Mouse (Mus musculus): ENCODE measurements around the gene Gucy2g. TPM values are rescaled to one million over a fixed set of nuclear protein-coding genes. Genes with fewer than 3 reads are reported as not detected.

Gucy2g gene
- 0.09 TPM for polyA plus RNA-seq (2014; fragmentation: Illumina TruSeq; extraction: RNeasy Lipid Tissue Mini Kit (QIAGEN cat#74804); ENCODE audit: insufficient read depth, low read depth, low replicate concordance)

GRCm38 (mm10) chr19:55241186-55241645 lies at the start of gene Gucy2g:
Gucy2g (minus strand) TSS chr19:55241236.

GRCm38 (mm10) chr19:55251383-55252124 lies 10.5 kb upstream of the Gucy2g start, which contains the start of gene Acsl5:
Acsl5 (plus strand) TSS chr19:55251938.

GRCm38 (mm10) chr19:55180433-55180832 lies 60.6 kb downstream of the Gucy2g start, which contains the start of gene Tectb:
Tectb (plus strand) TSS chr19:55180733.

Other genes starting within 250 kb of the Gucy2g start
- 22.0 TPM for gene Gpam, start 114.0 kb downstream of the Gucy2g start, polyA plus RNA-seq (2014; fragmentation: Illumina TruSeq; extraction: RNeasy Lipid Tissue Mini Kit (QIAGEN cat#74804); ENCODE audit: insufficient read depth, low read depth, low replicate concordance)
- gene Tectb, start 60.5 kb downstream of the Gucy2g start, polyA plus RNA-seq (2014; fragmentation: Illumina TruSeq; extraction: RNeasy Lipid Tissue Mini Kit (QIAGEN cat#74804); ENCODE audit: insufficient read depth, low read depth, low replicate concordance), result 0.10 TPM
- gene Acsl5, start 10.7 kb upstream of the Gucy2g start, polyA plus RNA-seq (2014; fragmentation: Illumina TruSeq; extraction: RNeasy Lipid Tissue Mini Kit (QIAGEN cat#74804); ENCODE audit: insufficient read depth, low read depth, low replicate concordance), result 79.6 TPM
- 18.9 TPM for gene Zdhhc6, start 74.8 kb upstream of the Gucy2g start, polyA plus RNA-seq (2014; fragmentation: Illumina TruSeq; extraction: RNeasy Lipid Tissue Mini Kit (QIAGEN cat#74804); ENCODE audit: insufficient read depth, low read depth, low replicate concordance)
- 9.5 TPM for gene Vti1a, start 75.1 kb upstream of the Gucy2g start, polyA plus RNA-seq (2014; fragmentation: Illumina TruSeq; extraction: RNeasy Lipid Tissue Mini Kit (QIAGEN cat#74804); ENCODE audit: insufficient read depth, low read depth, low replicate concordance)